Mouse (Mus musculus) adrenal gland, adult 10 weeks (tissue): ENCODE data around the gene Prkg1. TPM values are rescaled to one million over a fixed set of nuclear protein-coding genes. Genes with fewer than 3 reads are reported as not detected.

Source experiments
- polyA plus RNA-seq: library from polyadenylated mRNA; stranded (reverse); fragments of 350-450 nt; fragmentation: Illumina TruSeq; extraction: RNeasy Lipid Tissue Mini Kit (QIAGEN cat#74804); gene quantifications from one replicate; pipeline ENCODE4 v1.2.3, GENCODE M21; 2014; ENCODE audit warnings: low read depth, low replicate concordance

The Prkg1 gene
- 16.8 TPM for polyA plus RNA-seq

DNA sequence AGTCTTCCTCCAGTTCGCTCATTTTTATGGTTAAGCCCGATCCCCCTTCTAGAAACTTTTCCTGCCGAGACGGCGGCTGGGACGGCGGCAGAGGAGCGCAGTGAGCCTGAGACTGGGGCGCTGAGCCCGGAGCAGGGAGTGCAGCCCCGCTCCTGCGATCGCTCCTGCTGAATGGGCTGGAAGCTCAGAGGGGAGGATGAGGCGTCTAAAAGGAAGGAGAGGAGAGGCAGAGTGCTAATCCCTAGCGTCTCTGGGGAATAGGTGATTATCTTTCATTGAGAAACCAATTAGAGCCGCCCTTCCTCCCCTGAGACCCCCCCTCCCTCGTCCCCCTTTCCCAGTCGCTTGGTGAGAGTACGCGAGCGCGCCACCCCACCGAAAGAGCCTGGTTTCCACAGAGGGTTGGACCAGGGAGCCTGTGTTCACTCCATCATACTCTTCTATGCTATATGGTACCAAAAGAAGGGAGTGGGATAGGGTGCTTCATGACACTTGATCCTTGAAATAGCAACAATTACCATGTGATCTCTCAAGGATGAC is at the start of gene Prkg1:
TSS of gene Prkg1 (minus strand) at position 233 of the 540 bp plus-strand sequence.

DNA sequence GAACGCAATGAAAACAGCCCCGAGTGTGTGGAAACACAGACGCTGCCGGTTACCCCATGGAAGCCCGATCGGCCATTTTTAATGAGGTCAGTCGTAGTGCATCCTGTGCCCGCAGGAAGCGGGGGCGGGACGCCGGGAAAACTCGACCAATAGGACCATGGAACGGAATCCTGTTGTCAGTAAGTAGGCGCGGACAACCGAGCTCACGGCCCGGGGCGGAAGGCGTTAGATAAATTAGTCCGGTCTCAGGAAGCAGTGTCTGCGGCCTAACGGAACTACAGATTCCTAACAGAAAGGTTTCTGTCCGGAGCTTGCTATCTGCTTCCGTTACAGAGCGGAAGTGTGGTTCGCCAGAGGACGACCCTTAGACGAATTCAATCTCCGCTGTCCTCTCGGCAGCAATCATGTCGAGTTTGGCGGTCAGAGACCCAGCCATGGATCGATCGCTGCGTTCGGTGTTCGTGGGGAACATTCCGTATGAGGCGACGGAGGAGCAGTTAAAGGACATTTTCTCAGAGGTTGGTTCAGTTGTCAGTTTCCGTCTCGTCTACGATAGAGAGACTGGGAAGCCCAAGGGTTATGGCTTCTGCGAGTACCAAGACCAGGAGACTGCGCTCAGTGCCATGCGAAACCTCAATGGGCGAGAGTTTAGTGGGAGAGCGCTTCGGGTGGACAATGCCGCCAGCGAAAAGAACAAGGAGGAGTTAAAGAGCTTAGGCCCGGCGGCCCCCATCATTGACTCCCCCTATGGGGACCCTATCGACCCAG is 682.0 kb downstream of the Prkg1 start, which contains the start of gene Cstf2t:
TSS of gene Cstf2t (plus strand) at position 176 of the 768 bp plus-strand sequence.

GRCm38 (mm10) chr19:30549044-30549853 is 1215.6 kb downstream of the Prkg1 start, which contains the start of gene Dkk1:
TSS of gene Dkk1 (minus strand) at chr19:30549665.

Other genes starting within 250 kb of the Prkg1 start
- not detected for gene A1cf, start 103.7 kb upstream of the Prkg1 start, polyA plus RNA-seq